ENCODE assay signal across 29 mouse cellular contexts in the genomic region with DNA sequence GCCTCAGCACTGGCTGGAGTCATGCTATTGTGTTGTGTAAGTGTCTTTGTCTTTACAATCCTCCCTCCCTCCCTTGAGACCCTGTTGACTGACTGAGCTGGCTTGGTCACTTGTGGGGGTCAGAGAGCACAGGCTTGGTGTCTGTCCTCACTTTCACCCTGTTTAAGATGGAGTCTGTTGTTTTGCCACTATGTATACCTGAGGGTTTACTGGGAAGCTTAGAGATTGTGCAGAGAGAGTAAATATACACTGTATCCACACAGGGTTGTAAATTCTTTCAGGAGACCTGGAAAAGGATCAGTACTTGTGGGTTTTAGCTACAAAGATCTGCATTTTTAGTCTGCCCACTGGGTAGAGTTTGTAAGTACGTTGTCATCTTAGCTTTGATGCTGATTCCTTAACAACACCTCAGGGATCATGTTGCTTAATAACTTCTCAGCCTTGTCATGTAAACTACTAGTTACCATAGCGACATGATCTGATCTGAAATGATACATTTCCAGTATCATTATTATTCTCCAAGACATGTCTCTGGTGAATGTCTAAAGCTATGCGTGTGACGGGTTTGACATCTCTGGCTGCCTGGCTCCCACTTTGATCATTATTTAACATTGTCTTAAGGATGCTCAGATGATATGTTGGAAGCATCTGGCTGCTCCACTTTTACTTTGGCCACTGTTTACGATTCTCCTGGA. TPM values are rescaled to one million over a fixed set of nuclear protein-coding genes. Genes with fewer than 3 reads are reported as not detected.
DNase-seq lines count a peak whose midpoint lies in the region; ATAC-seq and TF ChIP-seq lines count a peak whose summit lies in the region.
"Had no signal": no experiment of that assay in that cellular context is flagged by ENCODE, and none has a peak within 500 bp of the region (broad histone marks: within the 10 kb centered on the region; RNA-seq: fewer than 3 reads in every experiment).

No protein-coding gene starts in this region.

- H3K27ac ChIP-seq in forebrain, postnatal 0 days (ENCODE audit: low read depth, low read length), result no peak overlapping the region
- no peak overlapping the region for H3K27ac ChIP-seq in forebrain, embryonic 12.5 days
- H3K27ac ChIP-seq in midbrain, embryonic 14.5 days (replicated peaks; ENCODE audit: low read depth, low read length), result no peak overlapping the region
- no peak overlapping the region for H3K27ac ChIP-seq in midbrain, embryonic 10.5 days (replicated peaks)
- 0 out of 2 replicates have a peak overlapping the region, but pooled peaks have one; percentile 25 for H3K27ac ChIP-seq in midbrain, embryonic 15.5 days
- no peak overlapping the region for H3K27ac ChIP-seq in neural tube, embryonic 15.5 days (replicated peaks)
- H3K27ac ChIP-seq in kidney, embryonic 16.5 days (ENCODE audit: low read length), result no peak overlapping the region
- H3K27ac ChIP-seq: embryonic facial prominence, embryonic 10.5 days; embryonic facial prominence, embryonic 13.5 days; forebrain, embryonic 13.5 days; gastrocnemius, adult 2 months; hindbrain, embryonic 12.5 days; hindbrain, postnatal 0 days had no signal

- H3K9me3 ChIP-seq in forebrain, postnatal 0 days (ENCODE audit: low read length), result no peaks in the 10 kb centered on the region
- no peaks in the 10 kb centered on the region for H3K9me3 ChIP-seq in forebrain, embryonic 12.5 days
- H3K9me3 ChIP-seq in midbrain, embryonic 14.5 days (ENCODE audit: control insufficient read depth, low read length), result no peaks in the 10 kb centered on the region
- peaks cover 4% of the 10 kb centered on the region; the same call in 1 of the 2 replicates for H3K9me3 ChIP-seq in midbrain, embryonic 10.5 days (replicated peaks)
- no peaks in the 10 kb centered on the region for H3K9me3 ChIP-seq in midbrain, embryonic 15.5 days
- no peaks in the 10 kb centered on the region for H3K9me3 ChIP-seq in neural tube, embryonic 15.5 days (replicated peaks)
- no peaks in the 10 kb centered on the region for H3K9me3 ChIP-seq in kidney, embryonic 16.5 days (ENCODE audit: low read length)
- H3K9me3 ChIP-seq: embryonic facial prominence, embryonic 10.5 days; embryonic facial prominence, embryonic 13.5 days; forebrain, embryonic 13.5 days; hindbrain, embryonic 12.5 days had no signal

- 74% methylated on average over 5 of the region's 5 CpGs for WGBS in forebrain, postnatal 0 days
- WGBS in forebrain, embryonic 12.5 days, result 85% methylated on average over 5 of the region's 5 CpGs
- WGBS in midbrain, embryonic 14.5 days, result 52% methylated on average over 5 of the region's 5 CpGs
- 89% methylated on average over 5 of the region's 5 CpGs for WGBS in midbrain, embryonic 10.5 days
- WGBS in midbrain, embryonic 15.5 days, result 62% methylated on average over 5 of the region's 5 CpGs
- WGBS in neural tube, embryonic 15.5 days, result 69% methylated on average over 5 of the region's 5 CpGs
- 85% methylated on average over 5 of the region's 5 CpGs for whole genome bisulfite sequencing in kidney, embryonic 16.5 days

- peak; percentile 32; the same call in 1 of the 2 replicates for ATAC-seq in forebrain, postnatal 0 days
- ATAC-seq in forebrain, embryonic 12.5 days (ENCODE audit: low FRiP score), result no peak
- ATAC-seq in midbrain, embryonic 14.5 days (ENCODE audit: low FRiP score, low TSS enrichment), result peak; percentile 31; the same call in 1 of the 2 replicates
- peak; percentile 66; the same call in 1 of the 2 replicates for ATAC-seq in midbrain, embryonic 15.5 days (replicated peaks)
- ATAC-seq in neural tube, embryonic 15.5 days (ENCODE audit: low FRiP score), result peak; percentile 50; the same call in 1 of the 2 replicates
- ATAC-seq in kidney, embryonic 16.5 days (ENCODE audit: low FRiP score, low TSS enrichment), result no peak
- ATAC-seq: forebrain, embryonic 13.5 days; hindbrain, postnatal 0 days; inflammation-experienced regulatory T-cells, adult 6 months; Patski had no signal

- H3K4me2 ChIP-seq in forebrain, postnatal 0 days (ENCODE audit: low read depth), result no peak overlapping the region
- no peak overlapping the region for H3K4me2 ChIP-seq in forebrain, embryonic 12.5 days
- H3K4me2 ChIP-seq in midbrain, embryonic 14.5 days (ENCODE audit: low read length), result no peak overlapping the region
- H3K4me2 ChIP-seq in midbrain, embryonic 15.5 days, result no peak overlapping the region
- no peak overlapping the region for H3K4me2 ChIP-seq in neural tube, embryonic 15.5 days
- H3K4me2 ChIP-seq in kidney, embryonic 16.5 days (replicated peaks; ENCODE audit: low read depth, low read length), result no peak overlapping the region
- H3K4me2 ChIP-seq: embryonic facial prominence, embryonic 13.5 days; forebrain, embryonic 13.5 days; heart, embryonic 11.5 days; hindbrain, embryonic 12.5 days had no signal

- no peak for DNase-seq in forebrain, postnatal 0 days
- DNase-seq in midbrain, embryonic 14.5 days, result peak; percentile 48
- no peak for DNase-seq in midbrain, embryonic 10.5 days (ENCODE audit: low spot score)
- DNase-seq: adrenal gland, adult 2 months; adrenal gland, postnatal 14 days; B cell, adult 2 months; cerebellum, adult 11-12 months; cerebellum, adult 8-10 months; cerebellum, postnatal 10 days; cerebellum, postnatal 36 days; embryo, embryonic 11 days; gastrocnemius, adult 2 months; gastrocnemius, postnatal 14 days; heart, adult 11 months had no signal

- H3K4me1 ChIP-seq in forebrain, postnatal 0 days (ENCODE audit: insufficient read depth), result no peaks in the 10 kb centered on the region
- no peaks in the 10 kb centered on the region for H3K4me1 ChIP-seq in forebrain, embryonic 12.5 days
- no peaks in the 10 kb centered on the region for H3K4me1 ChIP-seq in midbrain, embryonic 14.5 days (ENCODE audit: control insufficient read depth, insufficient read depth, low read length)
- H3K4me1 ChIP-seq in midbrain, embryonic 10.5 days, result no peaks in the 10 kb centered on the region
- no peaks in the 10 kb centered on the region for H3K4me1 ChIP-seq in midbrain, embryonic 15.5 days
- no peaks in the 10 kb centered on the region for H3K4me1 ChIP-seq in neural tube, embryonic 15.5 days
- no peaks in the 10 kb centered on the region for H3K4me1 ChIP-seq in kidney, embryonic 16.5 days (ENCODE audit: insufficient read depth, low read length)
- H3K4me1 ChIP-seq: embryonic facial prominence, embryonic 10.5 days; embryonic facial prominence, embryonic 13.5 days; forebrain, embryonic 13.5 days; hindbrain, embryonic 12.5 days had no signal

- no peaks in the 10 kb centered on the region for H3K27me3 ChIP-seq in forebrain, postnatal 0 days (ENCODE audit: insufficient read depth, low read length)
- H3K27me3 ChIP-seq in forebrain, embryonic 12.5 days, result no peaks in the 10 kb centered on the region
- no peaks in the 10 kb centered on the region for H3K27me3 ChIP-seq in midbrain, embryonic 14.5 days (ENCODE audit: control insufficient read depth, insufficient read depth, low read length)
- H3K27me3 ChIP-seq in midbrain, embryonic 10.5 days (ENCODE audit: low read depth, poor library complexity, severe bottlenecking), result no peaks in the 10 kb centered on the region
- H3K27me3 ChIP-seq in midbrain, embryonic 15.5 days (replicated peaks), result no peaks in the 10 kb centered on the region
- no peaks in the 10 kb centered on the region for H3K27me3 ChIP-seq in neural tube, embryonic 15.5 days (replicated peaks)
- H3K27me3 ChIP-seq in kidney, embryonic 16.5 days (ENCODE audit: insufficient read depth, low read length), result no peaks in the 10 kb centered on the region
- H3K27me3 ChIP-seq: CH12.LX; embryonic facial prominence, embryonic 13.5 days; forebrain, embryonic 13.5 days; hindbrain, embryonic 12.5 days; Patski had no signal

- H3K9ac ChIP-seq in forebrain, postnatal 0 days, result no peak overlapping the region
- no peak overlapping the region for H3K9ac ChIP-seq in forebrain, embryonic 12.5 days
- no peak overlapping the region for H3K9ac ChIP-seq in midbrain, embryonic 14.5 days (replicated peaks; ENCODE audit: low read length)
- H3K9ac ChIP-seq in midbrain, embryonic 15.5 days, result no peak overlapping the region
- no peak overlapping the region for H3K9ac ChIP-seq in neural tube, embryonic 15.5 days (replicated peaks)
- no peak overlapping the region for H3K9ac ChIP-seq in kidney, embryonic 16.5 days (replicated peaks; ENCODE audit: low read length)
- H3K9ac ChIP-seq: embryonic facial prominence, embryonic 13.5 days; forebrain, embryonic 13.5 days; hindbrain, embryonic 12.5 days had no signal

- H3K4me3 ChIP-seq in forebrain, postnatal 0 days (ENCODE audit: low read depth, low read length), result no peak overlapping the region
- no peak overlapping the region for H3K4me3 ChIP-seq in forebrain, embryonic 12.5 days (replicated peaks)
- H3K4me3 ChIP-seq in midbrain, embryonic 14.5 days (replicated peaks; ENCODE audit: low read depth, low read length), result no peak overlapping the region
- H3K4me3 ChIP-seq in midbrain, embryonic 10.5 days, result no peak overlapping the region
- H3K4me3 ChIP-seq in midbrain, embryonic 15.5 days, result no peak overlapping the region
- H3K4me3 ChIP-seq in neural tube, embryonic 15.5 days (replicated peaks), result no peak overlapping the region
- no peak overlapping the region for H3K4me3 ChIP-seq in kidney, embryonic 16.5 days (ENCODE audit: low read length)
- H3K4me3 ChIP-seq: embryonic facial prominence, embryonic 10.5 days; embryonic facial prominence, embryonic 13.5 days; erythroblast, embryonic 14.5 days; forebrain, embryonic 13.5 days; gastrocnemius, adult 2 months; hindbrain, embryonic 12.5 days had no signal

- TF ChIP-seq CTCF in forebrain, postnatal 0 days (IDR thresholded peaks at IDR 0.05; ENCODE audit: low read depth), result no peak

- no peaks in the 10 kb centered on the region for H3K36me3 ChIP-seq in forebrain, postnatal 0 days (ENCODE audit: insufficient read depth)
- no peaks in the 10 kb centered on the region for H3K36me3 ChIP-seq in forebrain, embryonic 12.5 days (replicated peaks)
- H3K36me3 ChIP-seq in midbrain, embryonic 14.5 days (ENCODE audit: control insufficient read depth, insufficient read depth, low read length), result no peaks in the 10 kb centered on the region
- no peaks in the 10 kb centered on the region for H3K36me3 ChIP-seq in midbrain, embryonic 10.5 days
- no peaks in the 10 kb centered on the region for H3K36me3 ChIP-seq in midbrain, embryonic 15.5 days (replicated peaks)
- no peaks in the 10 kb centered on the region for H3K36me3 ChIP-seq in neural tube, embryonic 15.5 days
- no peaks in the 10 kb centered on the region for H3K36me3 ChIP-seq in kidney, embryonic 16.5 days (ENCODE audit: insufficient read depth, low read length)
- H3K36me3 ChIP-seq: embryonic facial prominence, embryonic 10.5 days; embryonic facial prominence, embryonic 13.5 days; G1E; hindbrain, embryonic 12.5 days had no signal

RNA-seq across cellular contexts. Expression of a gene that starts 58.1 kb away (rescaled TPM):
- 19.3 and 26.1 TPM in 2 replicates for total RNA-seq in forebrain, postnatal 0 days (2014; rRNA removed)
- 10.9 and 12.5 TPM in 2 replicates for polyA plus RNA-seq in forebrain, postnatal 0 days (2015; fragmentation: Nextera tagmentation; extraction: Ambion mirVana)
- polyA plus RNA-seq in forebrain, embryonic 12.5 days (2016; fragmentation: Nextera tagmentation; extraction: Ambion mirVana), result 24.8 and 25.9 TPM in 2 replicates
- 21.1 and 22.0 TPM in 2 replicates for polyA plus RNA-seq in midbrain, embryonic 14.5 days (2014; fragmentation: Nextera tagmentation; extraction: Ambion mirVana)
- 19.1 and 20.2 TPM in 2 replicates for polyA plus RNA-seq in midbrain, embryonic 10.5 days (2016; fragmentation: Nextera tagmentation; extraction: Ambion mirVana)
- 17.9 and 18.2 TPM in 2 replicates for polyA plus RNA-seq in midbrain, embryonic 15.5 days (2015; fragmentation: Nextera tagmentation; extraction: Ambion mirVana)
- 14.9 and 15.3 TPM in 2 replicates for polyA plus RNA-seq in neural tube, embryonic 15.5 days (2015; fragmentation: Nextera tagmentation; extraction: Ambion mirVana)
- 15.6 and 16.1 TPM in 2 replicates for polyA plus RNA-seq in kidney, embryonic 16.5 days (2015; fragmentation: Nextera tagmentation; extraction: Ambion mirVana)

Comparison
In these comparisons a context has a peak if more than half of its experiments do, and no peak if none do; other contexts are left out.
1. ATAC-seq: peak in forebrain, postnatal 0 days (single experiment), midbrain, embryonic 14.5 days (single experiment), midbrain, embryonic 15.5 days (single experiment) and neural tube, embryonic 15.5 days (single experiment); none in forebrain, embryonic 12.5 days (single experiment) and kidney, embryonic 16.5 days (single experiment).